Mouse (Mus musculus): Measurements from ENCODE around the gene Slc28a1.

DNA sequence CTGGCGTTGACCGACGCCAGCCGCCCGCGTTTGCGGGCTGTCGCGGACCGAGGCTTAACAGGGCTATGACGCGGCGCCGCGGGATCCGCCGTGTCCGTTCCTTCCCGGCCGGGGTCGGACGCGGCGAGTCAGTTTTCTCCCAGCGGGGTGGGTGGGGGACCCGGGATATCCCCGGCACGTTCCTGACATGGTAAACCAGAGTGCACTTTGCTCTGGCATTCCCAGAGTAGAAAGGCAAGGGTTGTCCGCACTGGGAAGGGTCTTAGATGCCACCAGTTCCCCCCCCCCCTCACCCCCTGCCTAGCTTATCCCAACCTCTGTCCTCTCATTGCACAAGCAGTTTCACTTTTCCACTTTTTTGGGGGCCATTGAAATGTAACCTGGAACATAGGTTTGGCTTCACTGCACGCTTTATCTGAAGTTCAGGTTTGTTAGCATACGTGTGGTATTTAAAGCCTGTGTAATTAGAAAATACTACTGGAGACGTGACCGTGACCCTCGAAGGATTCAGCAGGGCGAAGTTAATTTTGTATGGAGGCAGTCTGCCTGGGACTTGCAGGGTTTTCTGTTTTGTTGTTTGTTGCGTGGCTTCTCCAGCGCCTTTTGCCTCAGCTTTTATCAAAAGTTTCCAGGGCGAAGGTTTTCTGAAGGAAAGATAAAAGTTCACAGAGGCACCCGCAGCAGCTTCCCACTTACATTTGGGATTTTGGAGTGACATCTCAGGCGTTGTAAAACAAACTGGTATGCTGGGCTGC lies 99.7 kb downstream of the Slc28a1 start:
- TF ChIP-seq POLR2A (IDR thresholded peaks at IDR 0.05; ENCODE audit: control insufficient read depth, low read depth, low read length) (no peak), CTCF (IDR thresholded peaks at IDR 0.05; ENCODE audit: control insufficient read depth, insufficient read depth, insufficient replicate concordance, low read depth, low read length) (no peak)

All from testis, adult 2 months (tissue).